Mouse (Mus musculus) embryonic fibroblast, embryonic 13.5 days (primary cell): ENCODE results near the gene Tenm4. TPM values are rescaled to one million over a fixed set of nuclear protein-coding genes. Genes with fewer than 3 reads are reported as not detected.

Source experiments
- H3K27ac ChIP-seq: 2 replicates; pipeline ENCODE4 v1.5.1; 2012; ENCODE audit warnings: low read length, control low read depth, inconsistent platforms; ENCODE audit not compliant: insufficient read depth
- H3K4me1 ChIP-seq: 2 replicates; pipeline ENCODE4 v1.6.1; 2011; ENCODE audit warnings: low read length; ENCODE audit not compliant: control insufficient read depth, insufficient read depth
- H3K4me3 ChIP-seq: 2 replicates; pipeline ENCODE4 v1.5.1; 2011; ENCODE audit warnings: mild to moderate bottlenecking, control low read depth, low read length; ENCODE audit not compliant: insufficient read depth
- CTCF ChIP-seq: IDR thresholded peaks from 2 replicates; pipeline ENCODE4 v1.5.1; 2011; ENCODE audit warnings: mild to moderate bottlenecking, control low read depth, low read length, moderate library complexity, borderline replicate concordance; ENCODE audit not compliant: insufficient read depth
- POLR2A ChIP-seq: IDR thresholded peaks from 2 replicates; pipeline ENCODE4 v1.6.1; 2011; ENCODE audit warnings: low read depth, mild to moderate bottlenecking, control low read depth, low read length, moderate library complexity
- polyA plus RNA-seq: library from polyadenylated mRNA; stranded (reverse); fragments of >200 nt; gene quantifications from 2 replicates; pipeline ENCODE4 v1.2.4, GENCODE M21; 2011; ENCODE audit warnings: low read depth; ENCODE audit not compliant: missing spikeins, insufficient read length

The Tenm4 gene
- polyA plus RNA-seq, 1 experiment, result 17.3 TPM

DNA sequence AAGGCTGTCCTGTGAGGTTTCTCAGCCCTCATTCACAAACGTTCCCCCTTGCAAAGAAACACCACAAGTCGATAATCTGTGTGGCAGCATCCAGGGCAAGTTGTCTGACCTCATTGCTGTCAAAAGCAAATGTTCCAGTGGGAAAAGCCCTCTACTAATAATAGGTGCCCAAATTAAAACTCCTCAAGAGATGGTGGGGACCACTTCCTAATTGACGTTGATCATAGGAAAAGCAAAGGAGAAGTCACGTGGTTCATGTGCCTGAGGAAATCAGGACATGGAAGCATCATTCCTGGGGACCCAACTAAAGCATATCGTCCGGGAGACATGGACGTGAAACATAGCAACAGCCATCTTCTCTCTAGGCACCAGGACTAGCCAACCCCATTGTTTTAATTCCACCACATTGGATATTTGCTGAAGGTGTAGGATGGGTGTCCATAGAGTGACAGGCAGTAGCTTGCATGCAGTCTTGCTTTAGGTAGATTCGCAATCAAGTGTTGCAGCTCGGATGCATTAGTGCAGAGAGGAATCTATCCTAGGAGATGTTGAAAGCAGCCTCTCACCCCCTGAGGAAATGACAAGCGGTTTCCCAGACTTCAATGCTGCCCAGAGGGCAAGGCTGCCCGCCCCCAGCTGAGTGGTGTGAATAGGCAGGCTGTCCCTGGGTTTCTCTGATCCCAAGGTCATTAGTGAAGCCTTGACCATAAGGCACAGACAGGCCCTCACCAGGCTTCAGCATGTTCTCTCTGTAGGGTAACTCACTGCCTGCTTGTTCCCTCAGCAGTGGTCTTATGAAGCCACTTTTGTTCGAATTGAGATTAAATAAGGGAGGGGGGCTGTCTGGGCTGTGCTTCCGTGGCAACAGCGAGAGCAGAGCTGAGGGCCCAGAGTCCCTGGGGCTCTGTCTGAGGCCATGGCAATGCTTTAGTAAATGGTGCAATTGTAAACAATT lies 547.4 kb downstream of the Tenm4 start:
- Histone ChIP-seq H3K4me1 (no peaks in the 10 kb centered on the region), H3K27ac (no peak overlapping the region), H3K4me3 (no peak overlapping the region)
- TF ChIP-seq POLR2A, result no peak
- no peak for TF ChIP-seq CTCF

DNA sequence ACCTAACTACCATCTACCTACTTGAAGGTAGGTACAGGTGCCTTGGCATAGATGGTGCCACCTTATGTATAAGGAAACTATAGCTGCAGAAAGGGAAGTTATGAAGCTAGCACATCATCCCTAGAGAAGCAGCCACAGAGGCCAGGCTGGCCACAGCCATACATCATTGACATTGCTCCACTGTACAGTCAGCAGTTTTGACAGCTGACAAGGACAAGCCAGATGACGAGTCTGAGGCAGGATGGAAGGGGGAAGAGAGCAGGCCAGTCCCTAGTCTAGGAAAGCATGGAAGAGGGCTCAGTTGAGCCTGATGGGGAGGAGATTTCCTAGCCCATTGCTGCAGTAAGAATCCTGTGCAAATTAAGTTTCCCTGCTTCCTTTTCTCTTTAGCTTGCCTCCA lies 548.9 kb downstream of the Tenm4 start:
- H3K27ac ChIP-seq, result no peak overlapping the region
- H3K4me3 ChIP-seq, result no peak overlapping the region
- TF ChIP-seq POLR2A (no peak), CTCF (no peak)
- H3K4me1 ChIP-seq, result no peaks in the 10 kb centered on the region

DNA sequence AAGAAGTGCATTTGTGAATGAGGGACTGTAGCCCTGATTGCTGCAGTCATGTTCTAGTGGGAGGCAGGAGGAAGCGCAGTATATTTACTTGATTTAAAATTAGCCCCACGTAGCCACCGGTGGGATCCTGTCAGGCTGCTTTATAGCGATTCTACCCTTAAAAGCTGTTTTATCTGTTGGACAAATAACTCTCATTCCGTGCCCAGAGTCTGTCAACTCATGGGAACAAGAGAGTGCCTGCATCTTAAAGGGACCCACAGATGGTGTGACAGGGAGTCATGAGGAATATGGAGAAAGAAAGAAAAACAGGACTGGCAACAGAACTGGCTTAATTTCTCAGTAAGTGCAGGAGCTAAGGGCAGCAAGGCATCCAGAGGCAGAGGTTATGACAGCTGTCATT lies 549.4 kb downstream of the Tenm4 start:
- H3K27ac ChIP-seq, result no peak overlapping the region
- no peak overlapping the region for H3K4me3 ChIP-seq
- no peak for TF ChIP-seq POLR2A
- TF ChIP-seq CTCF, result no peak
- H3K4me1 ChIP-seq, result no peaks in the 10 kb centered on the region

DNA sequence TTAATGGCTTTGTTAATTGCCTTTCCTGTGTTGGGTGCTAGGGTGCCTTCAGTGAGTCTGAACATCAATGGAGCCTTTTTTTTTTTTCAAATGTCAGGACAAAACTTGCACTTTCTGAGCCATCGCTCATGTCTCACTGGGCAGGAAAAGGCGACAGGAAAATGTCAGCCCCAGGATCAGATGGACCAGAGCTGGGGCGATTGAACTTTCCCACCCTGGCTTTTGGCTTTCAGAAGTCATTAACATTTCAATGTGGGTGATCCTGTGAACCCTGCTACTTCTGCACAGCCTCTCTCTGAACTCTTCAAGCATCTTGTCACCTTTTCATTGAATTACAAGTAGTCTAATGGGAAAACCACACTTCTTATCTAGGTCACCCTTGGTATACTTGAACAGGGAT lies 551.8 kb downstream of the Tenm4 start:
- Histone ChIP-seq H3K27ac (no peak overlapping the region), H3K4me1 (no peaks in the 10 kb centered on the region), H3K4me3 (no peak overlapping the region)
- TF ChIP-seq POLR2A (no peak), CTCF (no peak)

DNA sequence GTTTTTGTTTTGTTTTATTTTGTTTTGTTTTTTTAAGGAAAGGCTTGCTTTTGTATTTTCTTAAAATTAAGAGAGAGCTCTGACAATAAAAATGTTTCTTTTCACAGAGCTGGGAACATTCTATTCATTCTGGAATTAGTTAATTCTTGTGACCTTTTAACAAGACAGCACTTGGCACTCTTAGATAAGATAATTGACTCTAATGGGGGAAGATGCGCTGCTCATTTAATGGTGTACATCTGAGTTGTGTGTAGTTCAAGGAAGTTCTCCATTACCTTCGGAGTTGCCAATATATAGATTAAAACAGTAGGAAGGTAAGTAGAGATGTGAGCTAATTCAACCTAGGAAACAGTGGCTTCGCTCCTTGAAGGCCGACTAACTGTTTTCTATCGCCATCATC lies 554.6 kb downstream of the Tenm4 start:
- H3K27ac ChIP-seq, result no peak overlapping the region
- TF ChIP-seq POLR2A, result no peak
- no peak for TF ChIP-seq CTCF
- H3K4me3 ChIP-seq, result no peak overlapping the region
- H3K4me1 ChIP-seq, result no peaks in the 10 kb centered on the region

DNA sequence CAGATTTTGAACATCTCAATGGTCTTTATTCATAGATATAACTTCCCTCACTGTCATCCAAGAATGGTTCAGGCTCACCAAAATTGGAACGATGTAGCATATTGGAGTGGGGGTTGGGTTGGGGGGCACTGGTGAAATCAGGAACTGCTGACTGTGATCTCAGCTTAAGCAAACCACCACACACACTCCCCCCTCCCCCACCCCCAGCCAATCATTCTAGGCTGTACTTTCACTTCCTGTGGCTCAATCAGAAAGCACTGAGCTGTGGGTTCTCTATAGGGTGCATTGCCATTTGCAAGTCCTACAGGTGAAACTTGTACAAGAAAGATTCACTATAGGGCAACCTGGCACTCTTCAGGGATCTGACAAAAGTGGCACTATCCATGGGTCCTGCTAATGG lies 559.3 kb downstream of the Tenm4 start:
- H3K27ac ChIP-seq, result no peak overlapping the region
- H3K4me1 ChIP-seq, result no peaks in the 10 kb centered on the region
- no peak overlapping the region for H3K4me3 ChIP-seq
- TF ChIP-seq CTCF, result no peak
- no peak for TF ChIP-seq POLR2A

DNA sequence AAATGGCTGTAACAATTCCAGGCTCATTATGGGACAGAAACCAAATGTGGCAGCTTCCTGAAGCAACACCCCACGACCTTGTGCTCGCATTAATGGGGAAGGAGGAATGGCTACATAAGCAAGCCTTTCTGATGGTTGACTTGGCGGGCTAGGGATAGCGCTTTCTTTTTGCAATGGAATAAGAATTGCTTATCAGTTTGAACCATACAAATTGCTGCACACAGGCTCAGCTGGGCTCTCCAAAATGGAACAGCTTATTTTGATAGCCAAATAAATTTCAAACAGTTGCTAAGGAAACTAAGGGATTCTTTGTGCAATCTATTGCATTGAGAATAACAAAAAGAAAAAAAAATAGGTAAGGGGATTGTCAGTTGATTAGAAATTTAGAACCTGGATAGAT lies 560.9 kb downstream of the Tenm4 start:
- no peak overlapping the region for H3K4me3 ChIP-seq
- TF ChIP-seq CTCF (no peak), POLR2A (no peak)
- no peak overlapping the region for H3K27ac ChIP-seq
- no peaks in the 10 kb centered on the region for H3K4me1 ChIP-seq

DNA sequence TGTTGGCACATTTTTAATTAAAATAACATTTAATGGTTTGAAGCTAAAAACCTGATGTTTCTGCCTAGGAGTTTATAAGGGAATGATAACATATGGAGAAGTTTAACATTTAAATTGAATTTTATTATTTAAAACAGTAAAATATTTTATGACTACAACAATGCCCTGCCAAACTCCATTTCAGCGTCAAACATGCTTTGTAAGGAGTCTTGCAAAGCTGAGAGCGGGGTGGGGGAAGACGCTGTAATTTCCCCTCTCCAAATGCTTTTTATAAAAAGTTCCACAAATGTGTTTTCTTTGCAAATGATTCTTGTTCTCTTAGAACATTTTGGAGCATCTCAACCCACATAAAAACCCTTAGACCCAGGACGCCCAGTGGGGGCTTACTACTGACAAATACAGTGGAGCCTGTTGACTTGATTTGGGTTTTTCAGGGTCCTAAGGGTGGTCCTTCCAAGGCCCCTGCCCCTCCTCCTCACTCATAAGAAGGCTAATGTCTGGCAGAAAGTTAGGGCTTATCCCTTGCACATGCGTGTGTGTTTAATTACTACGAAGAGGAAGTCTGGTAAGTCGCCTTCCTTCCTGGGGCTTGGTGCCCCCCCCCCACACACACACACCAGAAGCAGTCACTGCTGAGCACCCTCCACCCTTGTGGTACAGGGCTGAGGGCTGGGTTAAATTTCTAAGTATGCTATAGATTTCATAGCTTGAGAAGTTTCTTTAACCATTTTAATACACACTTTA lies 563.4 kb downstream of the Tenm4 start:
- TF ChIP-seq CTCF (no peak), POLR2A (no peak)
- H3K4me1 ChIP-seq, result no peaks in the 10 kb centered on the region
- H3K27ac ChIP-seq, result no peak overlapping the region
- H3K4me3 ChIP-seq, result no peak overlapping the region

DNA sequence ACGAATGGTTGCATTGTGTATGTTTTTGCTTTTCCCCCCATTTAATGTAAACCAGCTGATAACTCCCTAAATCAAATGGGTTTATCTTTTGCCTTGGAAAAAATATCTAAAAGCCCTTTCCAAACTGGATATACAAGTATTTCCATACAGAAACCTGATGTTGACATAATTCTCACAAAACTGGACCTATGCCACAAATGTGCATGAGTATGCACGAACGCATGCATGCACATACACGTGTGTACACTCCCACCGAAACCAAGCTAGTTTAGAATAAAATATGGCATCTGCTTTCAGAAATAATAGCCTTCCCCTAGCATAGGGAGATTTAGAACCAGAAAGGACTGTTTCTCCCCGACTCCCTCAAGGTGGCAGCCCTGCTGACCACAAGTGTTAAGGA lies 569.6 kb downstream of the Tenm4 start:
- no peak overlapping the region for H3K4me3 ChIP-seq
- TF ChIP-seq POLR2A (no peak), CTCF (no peak)
- peaks cover 2% of the 10 kb centered on the region; the same call in 1 of the 2 replicates for H3K4me1 ChIP-seq
- no peak overlapping the region for H3K27ac ChIP-seq

DNA sequence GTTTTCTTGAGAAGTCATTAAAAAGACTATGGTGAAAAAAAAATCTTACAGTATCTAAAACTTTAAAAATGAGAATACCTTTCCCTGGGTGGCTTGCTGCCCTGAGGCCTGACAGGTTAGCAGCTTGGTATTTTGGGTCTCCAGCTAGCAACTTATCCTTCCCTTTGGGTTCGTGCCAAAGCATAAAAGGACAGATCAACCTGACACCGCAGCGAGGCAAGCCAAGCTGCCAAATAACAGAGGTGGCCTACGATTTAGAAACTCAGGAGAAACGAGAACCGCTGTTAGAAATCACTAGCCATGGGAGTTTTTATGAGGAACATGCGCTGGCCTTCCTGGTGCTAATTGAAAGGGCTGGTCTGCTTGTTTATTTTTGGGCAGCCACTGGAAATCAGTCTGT lies 571.2 kb downstream of the Tenm4 start:
- peaks cover 4% of the 10 kb centered on the region for H3K4me1 ChIP-seq
- H3K27ac ChIP-seq, result no peak overlapping the region
- TF ChIP-seq POLR2A (no peak), CTCF (no peak)
- no peak overlapping the region for H3K4me3 ChIP-seq
